Mouse (Mus musculus): ENCODE measurements around the gene Ssbp4. TPM values are rescaled to one million over a fixed set of nuclear protein-coding genes. Genes with fewer than 3 reads are reported as not detected.

Ssbp4 gene
- polyA plus RNA-seq, 1 experiment from 2014 or later: 125 TPM

GRCm38 (mm10) chr8:70563763-70564387 is 44.8 kb downstream of the Ssbp4 start:
- DNase-seq (ENCODE audit: low spot score) (no peak), ATAC-seq (ENCODE audit: insufficient read depth, low FRiP score, low TSS enrichment) (no peak)
- WGBS: 90% methylated on average over 6 of the region's 6 CpGs

GRCm38 (mm10) chr8:70562802-70563201 is 45.9 kb downstream of the Ssbp4 start:
- no peak for DNase-seq (ENCODE audit: low spot score)
- H3K4me3 ChIP-seq (ENCODE audit: low read depth, low read length): no peak overlapping the region
- H3K9ac ChIP-seq (ENCODE audit: low read length): no peak overlapping the region
- H3K4me1 ChIP-seq (ENCODE audit: control insufficient read depth, insufficient read depth, low read length): peaks cover 6% of the 10 kb centered on the region; the same call in 1 of the 2 replicates
- H3K36me3 ChIP-seq (ENCODE audit: control insufficient read depth, insufficient read depth, low read length): no peaks in the 10 kb centered on the region
- no peaks in the 10 kb centered on the region for H3K27me3 ChIP-seq (ENCODE audit: control insufficient read depth, insufficient read depth, low read length)
- no peak overlapping the region for H3K27ac ChIP-seq (ENCODE audit: low read depth, low read length)
- ATAC-seq (ENCODE audit: insufficient read depth, low FRiP score, low TSS enrichment): no peak
- 83% methylated on average over 3 of the region's 3 CpGs for WGBS
- no peaks in the 10 kb centered on the region for H3K9me3 ChIP-seq (ENCODE audit: control insufficient read depth, low read length)
- no peak overlapping the region for H3K4me2 ChIP-seq (ENCODE audit: low read depth)

More at GRCm38 (mm10) chr8:70563763-70564387, 44.8 kb downstream of the Ssbp4 start:
- Histone ChIP-seq H3K9me3 (ENCODE audit: control insufficient read depth, low read length) (no peaks in the 10 kb centered on the region), H3K27me3 (ENCODE audit: control insufficient read depth, insufficient read depth, low read length) (no peaks in the 10 kb centered on the region), H3K9ac (ENCODE audit: low read length) (no peak overlapping the region), H3K36me3 (ENCODE audit: control insufficient read depth, insufficient read depth, low read length) (no peaks in the 10 kb centered on the region), H3K27ac (ENCODE audit: low read depth, low read length) (no peak overlapping the region), H3K4me2 (ENCODE audit: low read depth) (no peak overlapping the region), H3K4me1 (ENCODE audit: control insufficient read depth, insufficient read depth, low read length) (peaks cover 6% of the 10 kb centered on the region; the same call in 1 of the 2 replicates), H3K4me3 (ENCODE audit: low read depth, low read length) (no peak overlapping the region)

GRCm38 (mm10) chr8:70561809-70562535 is 46.7 kb downstream of the Ssbp4 start:
- no peak overlapping the region for H3K9ac ChIP-seq (ENCODE audit: low read length)
- 74% methylated on average over 7 of the region's 7 CpGs for WGBS
- no peaks in the 10 kb centered on the region for H3K27me3 ChIP-seq (ENCODE audit: control insufficient read depth, insufficient read depth, low read length)
- H3K4me2 ChIP-seq (ENCODE audit: low read depth): no peak overlapping the region
- no peaks in the 10 kb centered on the region for H3K36me3 ChIP-seq (ENCODE audit: control insufficient read depth, insufficient read depth, low read length)
- no peak overlapping the region for H3K4me3 ChIP-seq (ENCODE audit: low read depth, low read length)
- ATAC-seq (ENCODE audit: insufficient read depth, low FRiP score, low TSS enrichment) (no peak), DNase-seq (ENCODE audit: low spot score) (no peak)
- H3K9me3 ChIP-seq (ENCODE audit: control insufficient read depth, low read length): no peaks in the 10 kb centered on the region
- H3K4me1 ChIP-seq (ENCODE audit: control insufficient read depth, insufficient read depth, low read length): peaks cover 6% of the 10 kb centered on the region; the same call in 1 of the 2 replicates
- H3K27ac ChIP-seq (ENCODE audit: low read depth, low read length): no peak overlapping the region

GRCm38 (mm10) chr8:70561357-70561756 is 47.3 kb downstream of the Ssbp4 start:
- Histone ChIP-seq H3K27me3 (ENCODE audit: control insufficient read depth, insufficient read depth, low read length) (no peaks in the 10 kb centered on the region), H3K4me3 (ENCODE audit: low read depth, low read length) (no peak overlapping the region), H3K4me2 (ENCODE audit: low read depth) (no peak overlapping the region), H3K9ac (ENCODE audit: low read length) (no peak overlapping the region), H3K27ac (ENCODE audit: low read depth, low read length) (no peak overlapping the region), H3K4me1 (ENCODE audit: control insufficient read depth, insufficient read depth, low read length) (peaks cover 6% of the 10 kb centered on the region; the same call in 1 of the 2 replicates), H3K36me3 (ENCODE audit: control insufficient read depth, insufficient read depth, low read length) (no peaks in the 10 kb centered on the region), H3K9me3 (ENCODE audit: control insufficient read depth, low read length) (no peaks in the 10 kb centered on the region)
- 70% methylated on average over 4 of the region's 4 CpGs for WGBS
- ATAC-seq (ENCODE audit: insufficient read depth, low FRiP score, low TSS enrichment) (no peak), DNase-seq (ENCODE audit: low spot score) (no peak)

- no peak overlapping the region for H3K27ac ChIP-seq (ENCODE audit: low read depth, low read length)
- no peaks in the 10 kb centered on the region for H3K27me3 ChIP-seq (ENCODE audit: control insufficient read depth, insufficient read depth, low read length)
- no peaks in the 10 kb centered on the region for H3K36me3 ChIP-seq (ENCODE audit: control insufficient read depth, insufficient read depth, low read length)
- DNase-seq (ENCODE audit: low spot score) (no peak), ATAC-seq (ENCODE audit: insufficient read depth, low FRiP score, low TSS enrichment) (no peak)
- 78% methylated on average over 3 of the region's 3 CpGs for WGBS
- H3K4me1 ChIP-seq (ENCODE audit: control insufficient read depth, insufficient read depth, low read length): peaks cover 6% of the 10 kb centered on the region; the same call in 1 of the 2 replicates
- H3K9me3 ChIP-seq (ENCODE audit: control insufficient read depth, low read length): no peaks in the 10 kb centered on the region
- H3K4me2 ChIP-seq (ENCODE audit: low read depth): no peak overlapping the region
- H3K4me3 ChIP-seq (ENCODE audit: low read depth, low read length): no peak overlapping the region
- H3K9ac ChIP-seq (ENCODE audit: low read length): no peak overlapping the region
Measured at GRCm38 (mm10) chr8:70560564-70560963, 48.1 kb downstream of the Ssbp4 start.

- Histone ChIP-seq H3K9ac (ENCODE audit: low read length) (no peak overlapping the region), H3K9me3 (ENCODE audit: control insufficient read depth, low read length) (no peaks in the 10 kb centered on the region), H3K4me1 (ENCODE audit: control insufficient read depth, insufficient read depth, low read length) (peaks cover 6% of the 10 kb centered on the region; the same call in 1 of the 2 replicates), H3K27me3 (ENCODE audit: control insufficient read depth, insufficient read depth, low read length) (no peaks in the 10 kb centered on the region), H3K4me3 (ENCODE audit: low read depth, low read length) (no peak overlapping the region), H3K27ac (ENCODE audit: low read depth, low read length) (no peak overlapping the region), H3K36me3 (ENCODE audit: control insufficient read depth, insufficient read depth, low read length) (no peaks in the 10 kb centered on the region), H3K4me2 (ENCODE audit: low read depth) (no peak overlapping the region)
- ATAC-seq (ENCODE audit: insufficient read depth, low FRiP score, low TSS enrichment): no peak
- 72% methylated on average over 2 of the region's 2 CpGs for WGBS
- DNase-seq (ENCODE audit: low spot score): no peak
Measured at GRCm38 (mm10) chr8:70560096-70560495, 48.6 kb downstream of the Ssbp4 start.

GRCm38 (mm10) chr8:70558983-70559382 is 49.7 kb downstream of the Ssbp4 start:
- H3K27me3 ChIP-seq (ENCODE audit: control insufficient read depth, insufficient read depth, low read length): no peaks in the 10 kb centered on the region
- no peak overlapping the region for H3K4me2 ChIP-seq (ENCODE audit: low read depth)
- DNase-seq (ENCODE audit: low spot score): no peak

GRCm38 (mm10) chr8:70558334-70558733 is 50.3 kb downstream of the Ssbp4 start:
- H3K9me3 ChIP-seq (ENCODE audit: control insufficient read depth, low read length): no peaks in the 10 kb centered on the region
- 79% methylated on average over 4 of the region's 4 CpGs for WGBS
- no peak overlapping the region for H3K4me3 ChIP-seq (ENCODE audit: low read depth, low read length)
- no peak overlapping the region for H3K27ac ChIP-seq (ENCODE audit: low read depth, low read length)
- no peak overlapping the region for H3K9ac ChIP-seq (ENCODE audit: low read length)
- H3K4me2 ChIP-seq (ENCODE audit: low read depth): no peak overlapping the region
- peaks cover 6% of the 10 kb centered on the region; the same call in 1 of the 2 replicates for H3K4me1 ChIP-seq (ENCODE audit: control insufficient read depth, insufficient read depth, low read length)
- ATAC-seq (ENCODE audit: insufficient read depth, low FRiP score, low TSS enrichment) (no peak), DNase-seq (ENCODE audit: low spot score) (no peak)
- H3K27me3 ChIP-seq (ENCODE audit: control insufficient read depth, insufficient read depth, low read length): no peaks in the 10 kb centered on the region
- no peaks in the 10 kb centered on the region for H3K36me3 ChIP-seq (ENCODE audit: control insufficient read depth, insufficient read depth, low read length)

More at GRCm38 (mm10) chr8:70558983-70559382, 49.7 kb downstream of the Ssbp4 start:
- no peak for ATAC-seq (ENCODE audit: insufficient read depth, low FRiP score, low TSS enrichment)
- no peak overlapping the region for H3K9ac ChIP-seq (ENCODE audit: low read length)
- H3K36me3 ChIP-seq (ENCODE audit: control insufficient read depth, insufficient read depth, low read length): no peaks in the 10 kb centered on the region
- no peak overlapping the region for H3K27ac ChIP-seq (ENCODE audit: low read depth, low read length)
- H3K4me1 ChIP-seq (ENCODE audit: control insufficient read depth, insufficient read depth, low read length): peaks cover 6% of the 10 kb centered on the region; the same call in 1 of the 2 replicates
- H3K9me3 ChIP-seq (ENCODE audit: control insufficient read depth, low read length): no peaks in the 10 kb centered on the region
- no peak overlapping the region for H3K4me3 ChIP-seq (ENCODE audit: low read depth, low read length)
- WGBS: 77% methylated on average over 3 of the region's 3 CpGs
